Mouse (Mus musculus) heart, embryonic 11.5 days (tissue): ENCODE data around the gene Ubac1. TPM values are rescaled to one million over a fixed set of nuclear protein-coding genes. Genes with fewer than 3 reads are reported as not detected.

ENCODE experiments used
- ATAC-seq: fragments of 200-750 bp; cut with Nextera tagmentation; replicated peaks from 2 replicates; pipeline ENCODE4 v1.8.0; 2017; ENCODE audit warnings: moderate library complexity; ENCODE audit not compliant: insufficient number of reproducible peaks, low FRiP score, low TSS enrichment
- H3K27ac ChIP-seq: fragments of 300-500 bp; sonication (generic); 2 replicates; pipeline ENCODE4 v1.5.1; 2014; ENCODE audit warnings: mild to moderate bottlenecking, low read depth, low read length
- H3K27me3 ChIP-seq: fragments of 300-500 bp; sonication (generic); 2 replicates; pipeline ENCODE4 v1.6.1; 2014; ENCODE audit warnings: mild to moderate bottlenecking, low read length, mixed read lengths; ENCODE audit not compliant: control insufficient read depth, insufficient read depth
- H3K36me3 ChIP-seq: fragments of 300-500 bp; sonication (generic); 2 replicates; pipeline ENCODE4 v1.6.1; 2014; ENCODE audit warnings: mild to moderate bottlenecking, low read length, moderate library complexity, mixed read lengths; ENCODE audit not compliant: control insufficient read depth, insufficient read depth
- H3K4me1 ChIP-seq: fragments of 300-500 bp; sonication (generic); 2 replicates; pipeline ENCODE4 v1.6.1; 2014; ENCODE audit warnings: low read length; ENCODE audit not compliant: control insufficient read depth, insufficient read depth
- H3K4me2 ChIP-seq: fragments of 300-500 bp; sonication (generic); 2 replicates; pipeline ENCODE4 v1.6.1; 2014; ENCODE audit warnings: mild to moderate bottlenecking, moderate library complexity
- H3K4me3 ChIP-seq: fragments of 300-500 bp; sonication (generic); 2 replicates; pipeline ENCODE4 v1.5.1; 2014; ENCODE audit warnings: low read depth, low read length
- H3K9ac ChIP-seq: fragments of 300-500 bp; sonication (generic); 2 replicates; pipeline ENCODE4 v1.6.1; 2014; ENCODE audit warnings: mild to moderate bottlenecking, low read depth, low read length, moderate library complexity
- H3K9me3 ChIP-seq: fragments of 300-500 bp; sonication (generic); replicated peaks from 2 replicates; pipeline ENCODE4 v1.6.1; 2016; ENCODE audit warnings: low read length; ENCODE audit not compliant: control insufficient read depth
- WGBS: fragments of 180-500 bp; shearing (Covaris S2); extraction: QIAGEN DNeasy Blood & Tissue Kit; methylation state at CpG from one replicate; pipeline ENCODE4 v1.1.7; 2014; ENCODE audit not compliant: insufficient replicate concordance; 5-methylcytosine and 5-hydroxymethylcytosine counted together
- polyA plus RNA-seq: library from polyadenylated mRNA; unstranded; fragments of >200 nt; fragmentation: Nextera tagmentation; extraction: Ambion mirVana; gene quantifications from 2 replicates; pipeline ENCODE4 v1.2.1, GENCODE M21; 2014

Ubac1 gene
- polyA plus RNA-seq, 1 experiment from 2014 or later = 141 TPM

DNA sequence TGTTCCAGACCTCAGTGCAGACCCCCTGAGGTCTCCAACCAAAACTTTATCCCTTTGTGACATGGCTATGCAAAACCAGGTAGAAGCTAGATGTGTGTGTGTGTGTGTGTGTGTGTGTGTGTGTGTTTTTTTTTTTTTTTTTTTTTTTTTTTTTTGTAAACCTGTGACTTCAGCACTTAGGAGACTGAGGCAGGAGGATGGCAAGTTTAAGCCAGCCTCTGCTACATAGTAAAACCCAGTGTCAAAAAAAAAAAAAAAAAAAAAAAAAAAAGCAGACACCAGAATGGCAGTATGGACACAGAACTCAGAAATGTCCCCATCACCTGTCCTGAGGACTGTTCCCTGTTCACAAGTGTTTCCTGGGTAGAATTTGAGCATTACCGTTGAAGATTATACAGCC lies 31.9 kb downstream of the Ubac1 start:
- H3K4me2 ChIP-seq = no peak overlapping the region
- no peaks in the 10 kb centered on the region for H3K9me3 ChIP-seq
- no peaks in the 10 kb centered on the region for H3K27me3 ChIP-seq
- H3K4me1 ChIP-seq = no peaks in the 10 kb centered on the region; the same call in 1 of the 2 replicates
- no peak overlapping the region for H3K9ac ChIP-seq
- 86% methylated on average over 1 of the region's 1 CpGs for WGBS
- no peaks in the 10 kb centered on the region for H3K36me3 ChIP-seq
- no peak overlapping the region for H3K27ac ChIP-seq
- ATAC-seq = no peak
- no peak overlapping the region for H3K4me3 ChIP-seq

DNA sequence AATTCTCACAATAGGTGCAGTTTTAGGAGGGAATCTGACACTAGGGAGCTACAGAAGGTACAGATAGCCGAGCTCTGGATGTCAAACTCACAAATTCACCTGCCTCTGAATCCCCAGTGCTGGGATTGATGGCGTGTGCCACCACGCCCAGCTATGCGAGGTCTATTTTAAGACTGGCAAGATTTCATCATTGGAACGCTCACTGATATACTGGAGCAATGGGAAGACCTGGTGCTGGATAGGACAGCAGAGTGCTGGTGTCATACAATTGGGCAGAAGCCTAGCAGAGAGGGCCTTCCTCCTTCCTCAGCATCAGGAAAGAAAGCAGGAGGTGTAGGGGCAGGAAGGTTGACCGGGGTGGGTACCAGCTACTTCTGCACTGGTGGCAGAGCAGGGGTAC lies 33.7 kb downstream of the Ubac1 start:
- H3K4me1 ChIP-seq = peaks cover 6% of the 10 kb centered on the region
- no peak for ATAC-seq
- no peaks in the 10 kb centered on the region for H3K27me3 ChIP-seq
- no peak overlapping the region for H3K27ac ChIP-seq
- no peak overlapping the region for H3K4me2 ChIP-seq
- WGBS = 74% methylated on average over 6 of the region's 6 CpGs
- no peaks in the 10 kb centered on the region for H3K36me3 ChIP-seq
- no peak overlapping the region for H3K9ac ChIP-seq
- H3K4me3 ChIP-seq = no peak overlapping the region
- H3K9me3 ChIP-seq = no peaks in the 10 kb centered on the region

DNA sequence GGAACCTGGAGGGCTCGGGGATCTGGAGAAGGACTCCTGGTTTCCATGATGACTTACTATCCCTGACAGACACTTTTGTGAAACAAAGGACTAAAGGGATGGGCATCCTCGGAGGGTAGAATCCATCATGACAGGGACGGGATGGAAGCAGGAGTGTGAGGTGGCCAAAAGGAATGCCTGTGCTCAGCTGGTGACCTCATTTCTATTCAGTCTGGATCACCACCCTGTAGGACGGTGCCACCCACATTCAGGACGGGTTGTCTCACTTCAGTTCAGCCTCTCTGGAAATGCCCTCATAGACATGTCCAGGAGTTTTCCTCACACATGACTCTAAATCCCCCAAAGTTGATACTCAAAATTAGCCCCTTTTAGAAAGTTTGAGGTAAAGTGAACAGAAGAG lies 34.9 kb downstream of the Ubac1 start:
- no peak overlapping the region for H3K4me2 ChIP-seq
- peaks cover 8% of the 10 kb centered on the region for H3K4me1 ChIP-seq
- no peak overlapping the region for H3K27ac ChIP-seq
- H3K4me3 ChIP-seq = no peak overlapping the region
- no peak overlapping the region for H3K9ac ChIP-seq
- H3K9me3 ChIP-seq = no peaks in the 10 kb centered on the region
- H3K27me3 ChIP-seq = no peaks in the 10 kb centered on the region
- ATAC-seq = no peak
- H3K36me3 ChIP-seq = no peaks in the 10 kb centered on the region
- WGBS = 63% methylated on average over 5 of the region's 5 CpGs

DNA sequence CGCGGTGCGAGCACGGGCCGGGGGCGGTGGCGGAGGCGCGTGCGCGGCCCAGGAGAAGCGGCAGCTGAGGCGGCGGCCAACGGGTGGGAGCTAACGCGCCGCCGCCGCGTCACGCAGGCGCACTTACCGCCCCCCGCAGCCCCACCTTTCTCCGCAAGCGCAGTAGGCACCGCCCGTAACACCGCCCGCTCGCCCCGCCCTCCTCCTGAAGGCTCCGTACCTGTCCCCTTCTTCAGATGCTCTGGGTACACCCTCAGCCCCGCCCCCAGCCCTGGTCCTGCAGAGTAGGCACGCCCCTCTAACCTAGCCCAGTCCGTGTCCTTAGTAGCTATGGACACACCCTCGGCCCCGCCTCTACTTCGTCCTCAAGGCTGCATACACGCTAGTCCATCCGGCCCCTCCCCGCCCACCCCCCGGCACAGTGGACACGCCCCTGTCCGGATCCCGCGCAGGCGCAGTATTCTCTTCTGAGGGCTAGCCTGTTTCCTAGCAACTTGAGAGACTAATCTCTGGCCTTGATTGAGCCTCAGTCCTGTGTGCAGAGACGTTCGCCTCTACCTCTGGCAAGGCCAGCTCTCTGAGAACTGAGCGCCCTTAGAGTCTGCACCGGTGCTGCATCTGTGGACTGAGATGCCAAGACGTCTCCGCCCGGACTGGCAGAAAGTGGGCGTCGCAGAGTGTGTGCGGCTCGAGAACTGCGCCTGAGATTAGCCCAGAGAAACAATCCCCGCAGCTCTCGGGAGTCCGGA lies 38.2 kb downstream of the Ubac1 start, which contains the start of gene Camsap1:
Gene Camsap1, minus strand, starts transcription at position 124 of the 749 bp plus-strand sequence.
- H3K36me3 ChIP-seq = no peaks in the 10 kb centered on the region
- peak within 1 kb of the TSS; percentile 90 for H3K4me3 ChIP-seq
- H3K4me2 ChIP-seq = peak within 1 kb of the TSS; percentile 93
- peaks cover 28% of the 10 kb centered on the region for H3K4me1 ChIP-seq
- peak within 1 kb of the TSS; percentile 95 for H3K9ac ChIP-seq
- no peaks in the 10 kb centered on the region for H3K9me3 ChIP-seq
- peak; percentile 100 for ATAC-seq
- peak within 1 kb of the TSS; percentile 81 for H3K27ac ChIP-seq
- WGBS = under 1% methylated on average over 34 of the region's 64 CpGs
- H3K27me3 ChIP-seq = no peaks in the 10 kb centered on the region

DNA sequence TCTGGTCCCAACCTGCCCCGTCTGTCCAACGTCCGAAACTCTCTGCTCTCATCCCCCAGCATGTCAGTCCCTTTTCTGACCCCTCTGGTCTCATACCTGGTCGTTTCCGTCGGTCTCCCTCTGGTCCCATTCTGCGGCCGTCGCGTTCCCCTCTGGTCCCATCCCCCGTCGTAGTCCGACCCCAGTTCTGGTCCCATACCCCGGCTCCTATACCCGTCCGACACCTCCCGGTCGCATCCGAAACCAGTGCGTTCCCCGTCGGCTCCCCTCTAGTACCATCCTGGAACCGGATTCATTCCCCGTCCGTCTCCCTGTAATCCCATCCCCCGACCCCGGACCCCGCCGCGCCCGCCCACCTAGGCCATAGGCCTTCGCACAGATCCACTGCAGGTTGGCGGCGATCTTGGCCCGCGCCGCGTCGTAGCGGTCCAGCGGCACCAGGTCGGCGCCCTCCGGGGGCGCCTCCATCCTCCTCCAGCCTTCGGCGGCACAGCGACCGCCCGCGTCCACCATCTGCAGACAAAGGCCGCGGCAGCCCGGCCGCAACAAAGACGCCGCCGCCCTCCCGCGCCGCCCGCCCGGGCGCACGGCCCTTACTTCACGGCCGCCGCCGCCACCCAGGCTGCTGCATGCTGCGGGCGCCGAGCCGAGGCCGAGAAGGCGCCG lies 39.0 kb downstream of the Ubac1 start:
- Histone ChIP-seq H3K27ac (peak overlapping the region; percentile 81), H3K4me1 (peaks cover 35% of the 10 kb centered on the region), H3K36me3 (no peaks in the 10 kb centered on the region), H3K4me3 (peak overlapping the region; percentile 90), H3K9me3 (no peaks in the 10 kb centered on the region), H3K27me3 (no peaks in the 10 kb centered on the region), H3K9ac (peak overlapping the region; percentile 95), H3K4me2 (peak overlapping the region; percentile 93)
- WGBS = under 1% methylated on average over 76 of the region's 76 CpGs
- ATAC-seq = peak; percentile 14

DNA sequence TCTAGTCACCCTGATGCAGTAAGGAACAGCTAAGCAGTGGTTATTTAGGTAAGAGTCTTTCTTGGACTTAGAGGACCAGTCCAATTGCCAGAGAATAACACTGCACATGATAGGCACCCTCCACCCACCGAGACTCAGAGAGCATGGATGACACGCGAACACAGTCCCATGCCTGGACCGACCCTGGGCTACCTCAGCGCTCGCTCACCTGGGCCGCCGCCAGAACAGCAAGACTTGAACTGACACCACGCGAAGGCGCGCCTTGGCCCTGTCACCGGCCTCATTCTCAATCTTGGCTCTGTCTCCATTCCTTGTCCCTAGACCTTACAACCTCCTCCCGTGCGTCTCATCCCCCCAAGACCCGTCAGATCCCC lies 39.5 kb downstream of the Ubac1 start:
- Histone ChIP-seq H3K9ac (peak overlapping the region; percentile 95), H3K4me1 (peaks cover 35% of the 10 kb centered on the region), H3K27me3 (no peaks in the 10 kb centered on the region), H3K9me3 (no peaks in the 10 kb centered on the region), H3K4me2 (peak overlapping the region; percentile 93), H3K4me3 (peak overlapping the region; percentile 90), H3K36me3 (no peaks in the 10 kb centered on the region), H3K27ac (no peak overlapping the region; the same call in 1 of the 2 replicates)
- 1% methylated on average over 16 of the region's 16 CpGs for WGBS
- ATAC-seq = no peak

DNA sequence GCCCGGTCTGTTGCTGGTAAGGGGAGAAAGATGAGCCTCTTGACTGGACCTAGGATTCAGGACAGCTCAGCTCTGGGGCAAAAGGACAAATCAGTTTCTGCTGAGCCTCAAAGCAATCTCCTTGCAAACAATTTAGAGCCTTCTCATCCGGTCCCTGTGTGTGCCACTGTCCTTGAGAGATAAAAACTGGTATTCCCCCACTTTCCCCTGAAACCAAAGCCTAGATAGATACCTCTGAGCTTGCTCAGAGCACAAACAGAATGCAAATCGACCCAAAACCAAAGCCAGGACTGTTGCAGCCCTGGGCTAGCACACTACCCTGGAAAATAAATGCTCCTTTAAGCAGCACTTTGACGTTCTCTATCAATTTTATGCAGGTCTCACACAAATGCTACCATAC lies 42.5 kb downstream of the Ubac1 start:
- Histone ChIP-seq H3K27me3 (no peaks in the 10 kb centered on the region), H3K36me3 (no peaks in the 10 kb centered on the region), H3K4me2 (no peak overlapping the region), H3K4me1 (peaks cover 32% of the 10 kb centered on the region), H3K27ac (no peak overlapping the region), H3K4me3 (no peak overlapping the region), H3K9me3 (no peaks in the 10 kb centered on the region), H3K9ac (no peak overlapping the region)
- WGBS = 62% methylated on average over 4 of the region's 4 CpGs
- ATAC-seq = no peak

DNA sequence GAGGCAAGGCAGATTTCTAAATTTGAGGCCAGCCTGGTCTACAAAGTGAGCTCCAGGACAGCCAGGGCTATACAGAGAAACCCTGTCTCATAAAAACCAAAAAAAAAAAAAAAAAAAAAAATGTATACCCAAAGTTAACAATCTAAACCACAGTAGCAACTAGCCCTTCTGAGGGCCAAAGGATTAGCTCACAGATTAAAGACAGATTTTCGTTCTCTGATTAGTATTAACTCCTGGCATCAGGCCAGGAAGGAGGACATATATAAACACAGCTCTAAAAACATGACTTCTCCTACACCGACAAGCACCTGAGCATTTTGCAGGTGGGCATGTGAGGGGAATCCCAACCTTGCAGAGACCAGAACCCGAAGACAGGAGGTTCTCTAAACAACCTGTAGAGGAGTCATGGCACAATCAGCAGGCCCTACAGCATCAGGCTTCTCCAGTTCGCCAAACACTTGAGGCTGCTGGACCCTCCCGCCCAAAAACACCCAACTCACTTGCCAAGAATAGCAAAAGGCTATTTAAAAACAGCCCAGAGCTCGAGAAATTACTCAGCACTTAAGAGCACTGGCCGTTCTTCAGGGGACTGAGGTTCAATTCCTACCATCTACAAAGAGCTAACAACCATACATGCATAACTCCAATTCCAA lies 43.8 kb downstream of the Ubac1 start:
- no peak overlapping the region for H3K9ac ChIP-seq
- peaks cover 37% of the 10 kb centered on the region for H3K4me1 ChIP-seq
- no peak overlapping the region for H3K4me2 ChIP-seq
- no peak overlapping the region for H3K27ac ChIP-seq
- no peaks in the 10 kb centered on the region for H3K27me3 ChIP-seq
- no peaks in the 10 kb centered on the region for H3K9me3 ChIP-seq
- no peaks in the 10 kb centered on the region for H3K36me3 ChIP-seq
- 54% methylated on average over 7 of the region's 7 CpGs for WGBS
- no peak overlapping the region for H3K4me3 ChIP-seq
- ATAC-seq = no peak
